Mouse (Mus musculus) lung, embryonic 16.5 days (tissue): ENCODE data around the gene Fuca1. TPM values are rescaled to one million over a fixed set of nuclear protein-coding genes. Genes with fewer than 3 reads are reported as not detected.
"Not testable (repeated sequence)": the region's sequence is repeated elsewhere in the genome, so short reads cannot be mapped to it uniquely, and the experiment has no call there.

Experiments used
- ATAC-seq: fragments of 200-750 bp; cut with Nextera tagmentation; 2 replicates; pipeline ENCODE4 v1.8.0; 2017; ENCODE audit warnings: low read depth, mild to moderate bottlenecking, moderate library complexity
- H3K27ac ChIP-seq: fragments of 300-500 bp; sonication (generic); 2 replicates; pipeline ENCODE4 v1.5.1; 2014; ENCODE audit warnings: mild to moderate bottlenecking, control low read depth, low read length
- H3K27me3 ChIP-seq: fragments of 300-500 bp; sonication (generic); 2 replicates; pipeline ENCODE4 v1.6.1; 2014; ENCODE audit warnings: low read depth, low read length, mixed read lengths; ENCODE audit not compliant: control insufficient read depth, insufficient read depth
- H3K36me3 ChIP-seq: fragments of 300-500 bp; sonication (generic); 2 replicates; pipeline ENCODE4 v1.6.1; 2014; ENCODE audit warnings: low read length; ENCODE audit not compliant: control insufficient read depth, insufficient read depth
- H3K4me1 ChIP-seq: fragments of 300-500 bp; sonication (generic); replicated peaks from 2 replicates; pipeline ENCODE4 v1.6.1; 2014; ENCODE audit warnings: low read length, mixed read lengths; ENCODE audit not compliant: control insufficient read depth, insufficient read depth
- H3K4me2 ChIP-seq: fragments of 300-500 bp; sonication (generic); 2 replicates; pipeline ENCODE4 v1.6.1; 2014; ENCODE audit warnings: low read depth, low read length, control low read depth
- H3K4me3 ChIP-seq: fragments of 300-500 bp; sonication (generic); 2 replicates; pipeline ENCODE4 v1.5.1; 2014; ENCODE audit warnings: mild to moderate bottlenecking, low read length, control low read depth
- H3K9ac ChIP-seq: fragments of 300-500 bp; sonication (generic); 2 replicates; pipeline ENCODE4 v1.6.1; 2014; ENCODE audit warnings: low read length, control low read depth
- H3K9me3 ChIP-seq: fragments of 300-500 bp; sonication (generic); 2 replicates; pipeline ENCODE4 v1.6.1; 2016; ENCODE audit warnings: low read length; ENCODE audit not compliant: control insufficient read depth
- WGBS: fragments of 180-500 bp; shearing (Covaris S2); extraction: QIAGEN DNeasy Blood & Tissue Kit; methylation state at CpG from one replicate; pipeline ENCODE4 v1.1.7; 2014; 5-methylcytosine and 5-hydroxymethylcytosine counted together
- polyA plus RNA-seq: library from polyadenylated mRNA; unstranded; fragments of >200 nt; fragmentation: Nextera tagmentation; extraction: Ambion mirVana; gene quantifications from 2 replicates; pipeline ENCODE4 v1.2.1, GENCODE M21; 2015

Fuca1 gene
- polyA plus RNA-seq, 1 experiment from 2014 or later = 76.4 TPM

GRCm38 (mm10) chr4:135971805-135972555 lies 51.4 kb downstream of the Fuca1 start:
- peaks cover 32% of the 10 kb centered on the region for H3K36me3 ChIP-seq
- H3K4me3 ChIP-seq = peak overlapping the region; percentile 99
- under 1% methylated on average over 35 of the region's 35 CpGs for WGBS
- peak overlapping the region; percentile 98 for H3K9ac ChIP-seq
- H3K27me3 ChIP-seq = no peaks in the 10 kb centered on the region
- H3K9me3 ChIP-seq = no peaks in the 10 kb centered on the region
- H3K27ac ChIP-seq = peak overlapping the region; percentile 47
- ATAC-seq = peak; percentile 27
- H3K4me2 ChIP-seq = peak overlapping the region; percentile 97
- H3K4me1 ChIP-seq = peaks cover 13% of the 10 kb centered on the region

DNA sequence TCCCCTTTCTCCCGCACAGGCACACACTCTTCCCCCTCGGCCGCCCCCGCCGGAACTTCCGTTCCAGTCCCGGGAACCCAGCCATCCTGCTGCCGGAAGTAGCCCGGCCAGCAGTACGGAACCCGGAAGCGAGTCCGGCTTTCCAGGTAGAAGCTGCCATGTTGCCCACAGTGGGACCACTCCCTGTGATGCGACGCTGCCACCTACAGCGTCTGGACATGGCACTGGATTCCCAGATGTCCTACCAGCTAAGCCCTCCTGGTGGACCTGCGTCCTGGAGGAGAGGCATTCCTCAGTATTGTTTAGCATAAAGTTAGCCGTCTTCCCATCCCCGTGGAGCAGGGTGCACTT lies 52.0 kb downstream of the Fuca1 start, which contains the start of gene Lypla2:
Gene Lypla2, minus strand, starts transcription at position 71 of the 351 bp plus-strand sequence.
- WGBS = under 1% methylated on average over 19 of the region's 19 CpGs
- H3K9ac ChIP-seq = peak within 1 kb of the TSS; percentile 98
- H3K27ac ChIP-seq = peak within 1 kb of the TSS; percentile 50
- H3K4me1 ChIP-seq = peaks cover 13% of the 10 kb centered on the region
- no peaks in the 10 kb centered on the region for H3K27me3 ChIP-seq
- no peaks in the 10 kb centered on the region for H3K9me3 ChIP-seq
- peak within 1 kb of the TSS; percentile 97 for H3K4me2 ChIP-seq
- H3K4me3 ChIP-seq = peak within 1 kb of the TSS; percentile 99
- peak; percentile 91 for ATAC-seq
- peaks cover 31% of the 10 kb centered on the region for H3K36me3 ChIP-seq

DNA sequence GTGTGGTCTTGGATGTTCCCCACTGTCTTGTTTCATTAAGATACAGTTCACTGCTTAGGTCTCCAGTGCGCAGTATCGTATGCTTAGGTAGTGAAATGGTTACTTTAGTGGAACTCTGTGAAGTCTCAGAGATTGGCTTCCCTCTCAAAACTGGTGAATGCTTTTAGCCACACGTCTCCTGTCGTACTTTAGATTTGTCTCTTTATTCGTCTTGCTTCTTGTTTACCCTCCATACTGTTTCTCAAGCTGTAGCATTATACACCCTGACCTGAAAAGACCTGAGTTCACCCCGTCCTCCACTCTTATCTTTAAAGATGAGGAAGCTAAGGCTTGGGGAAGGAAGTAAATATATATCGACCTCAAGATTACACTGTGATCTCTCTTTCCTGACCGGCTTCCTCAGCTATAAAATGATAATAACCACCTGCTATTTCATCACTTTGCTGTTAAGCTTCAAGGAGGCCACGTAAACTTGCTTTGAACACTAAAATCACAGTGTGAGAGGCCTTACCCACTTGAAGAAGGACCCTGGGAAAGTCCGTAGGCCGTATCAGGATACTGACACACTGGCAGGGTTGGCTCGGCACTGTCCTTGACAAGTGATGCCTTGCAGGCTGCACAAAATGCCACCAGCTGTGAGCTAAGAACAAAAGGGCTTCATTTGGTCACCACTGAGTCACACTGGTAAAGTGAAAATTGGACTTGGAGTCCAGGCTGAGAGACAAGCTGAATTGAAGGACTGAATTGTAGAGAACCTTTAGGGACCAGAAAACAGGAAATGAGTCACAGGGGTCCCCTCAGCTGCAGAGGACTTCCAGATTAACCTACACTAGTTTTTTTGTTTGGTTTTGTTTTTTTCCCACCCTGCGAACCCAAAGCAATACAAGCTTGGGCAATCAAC lies 52.6 kb downstream of the Fuca1 start:
- Histone ChIP-seq H3K36me3 (peaks cover 30% of the 10 kb centered on the region), H3K4me3 (peak overlapping the region; percentile 99), H3K9ac (peak overlapping the region; percentile 98), H3K27ac (peak overlapping the region; percentile 50), H3K4me2 (peak overlapping the region; percentile 97), H3K4me1 (peaks cover 13% of the 10 kb centered on the region), H3K9me3 (no peaks in the 10 kb centered on the region), H3K27me3 (no peaks in the 10 kb centered on the region)
- no peak for ATAC-seq
- WGBS = 53% methylated on average over 13 of the region's 13 CpGs

GRCm38 (mm10) chr4:135976146-135976545 lies 55.6 kb downstream of the Fuca1 start:
- WGBS = 91% methylated on average over 12 of the region's 12 CpGs
- Histone ChIP-seq H3K4me3 (no peak overlapping the region), H3K4me1 (peaks cover 13% of the 10 kb centered on the region), H3K27me3 (no peaks in the 10 kb centered on the region), H3K27ac (no peak overlapping the region), H3K9me3 (no peaks in the 10 kb centered on the region), H3K4me2 (no peak overlapping the region), H3K36me3 (peaks cover 23% of the 10 kb centered on the region), H3K9ac (no peak overlapping the region)
- no peak for ATAC-seq

- not testable (repeated sequence) for H3K4me1 ChIP-seq
Measured at GRCm38 (mm10) chr4:135980223-135980622, 59.7 kb downstream of the Fuca1 start.

GRCm38 (mm10) chr4:135981524-135982063 lies 61.1 kb downstream of the Fuca1 start:
- ATAC-seq = no peak
- WGBS = 71% methylated on average over 7 of the region's 7 CpGs
- no peak overlapping the region for H3K9ac ChIP-seq
- no peaks in the 10 kb centered on the region for H3K27me3 ChIP-seq
- H3K4me3 ChIP-seq = no peak overlapping the region
- no peak overlapping the region for H3K4me2 ChIP-seq
- H3K36me3 ChIP-seq = peaks cover 18% of the 10 kb centered on the region
- H3K9me3 ChIP-seq = no peaks in the 10 kb centered on the region
- no peak overlapping the region for H3K27ac ChIP-seq
- H3K4me1 ChIP-seq = peaks cover 9% of the 10 kb centered on the region

More at GRCm38 (mm10) chr4:135980223-135980622, 59.7 kb downstream of the Fuca1 start:
- ATAC-seq, H3K9me3 ChIP-seq, H3K4me3 ChIP-seq, H3K27me3 ChIP-seq, H3K9ac ChIP-seq, H3K27ac ChIP-seq, H3K4me2 ChIP-seq: not testable (repeated sequence)
- WGBS = 92% methylated on average over 5 of the region's 5 CpGs
- peaks cover 27% of the 10 kb centered on the region for H3K36me3 ChIP-seq

GRCm38 (mm10) chr4:135984556-135984955 lies 64.0 kb downstream of the Fuca1 start:
- H3K4me3 ChIP-seq = no peak overlapping the region
- WGBS = 80% methylated on average over 5 of the region's 5 CpGs
- H3K4me2 ChIP-seq = no peak overlapping the region
- peaks cover 7% of the 10 kb centered on the region for H3K36me3 ChIP-seq
- H3K27ac ChIP-seq = no peak overlapping the region
- H3K27me3 ChIP-seq = no peaks in the 10 kb centered on the region
- no peak overlapping the region for H3K9ac ChIP-seq
- H3K4me1 ChIP-seq = peaks cover 9% of the 10 kb centered on the region
- H3K9me3 ChIP-seq = no peaks in the 10 kb centered on the region
- no peak for ATAC-seq

DNA sequence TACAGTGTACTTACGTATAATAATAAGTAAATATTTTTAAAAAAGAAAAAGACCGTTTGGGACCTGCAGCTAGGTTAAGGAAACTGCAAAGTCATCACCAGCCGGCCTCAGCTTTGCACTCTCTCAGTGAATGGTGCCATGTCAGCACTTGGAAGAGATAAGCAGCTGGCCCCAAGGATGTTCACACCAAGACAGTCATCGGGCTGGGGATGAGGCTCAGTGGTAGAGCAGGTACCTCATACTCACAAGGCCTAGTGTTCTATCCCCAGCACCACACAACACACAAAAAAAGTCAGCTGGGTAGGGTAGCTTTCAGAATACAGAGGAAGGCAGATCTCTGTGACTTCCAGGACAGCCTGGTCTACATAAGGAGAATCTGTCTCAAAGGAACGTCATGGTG lies 64.7 kb downstream of the Fuca1 start:
- Histone ChIP-seq H3K4me2 (no peak overlapping the region), H3K4me3 (no peak overlapping the region), H3K9ac (no peak overlapping the region), H3K4me1 (peaks cover 9% of the 10 kb centered on the region), H3K9me3 (no peaks in the 10 kb centered on the region), H3K27me3 (no peaks in the 10 kb centered on the region), H3K36me3 (peaks cover 7% of the 10 kb centered on the region), H3K27ac (no peak overlapping the region)
- 86% methylated on average over 5 of the region's 5 CpGs for WGBS
- no peak for ATAC-seq

- no peak for ATAC-seq
- peaks cover 9% of the 10 kb centered on the region for H3K4me1 ChIP-seq
- peak overlapping the region; percentile 97 for H3K9ac ChIP-seq
Measured at GRCm38 (mm10) chr4:135985769-135986168, 65.2 kb downstream of the Fuca1 start.

More at GRCm38 (mm10) chr4:135985769-135986168, 65.2 kb downstream of the Fuca1 start:
- H3K4me3 ChIP-seq = peak overlapping the region; percentile 96
- peak overlapping the region; percentile 89 for H3K4me2 ChIP-seq
- H3K27me3 ChIP-seq = no peaks in the 10 kb centered on the region
- H3K9me3 ChIP-seq = no peaks in the 10 kb centered on the region
- peaks cover 7% of the 10 kb centered on the region for H3K36me3 ChIP-seq
- WGBS = 86% methylated on average over 7 of the region's 7 CpGs
- H3K27ac ChIP-seq = no peak overlapping the region
